Mouse (Mus musculus) ES-E14 (cell line): Measurements from ENCODE around the gene Eif2d. TPM values are rescaled to one million over a fixed set of nuclear protein-coding genes. Genes with fewer than 3 reads are reported as not detected.
"Not testable (repeated sequence)": the region's sequence is repeated elsewhere in the genome, so short reads cannot be mapped to it uniquely, and the experiment has no call there.

Experiments
- DNase-seq: peaks from one replicate; pipeline ENCODE4 v3.0.0-alpha.2; 2013; ENCODE audit warnings: low read depth, low spot score
- H3K27ac ChIP-seq: 2 replicates; pipeline ENCODE4 v1.5.1; 2012; ENCODE audit warnings: low read depth, mild to moderate bottlenecking, low read length, moderate library complexity, mixed read lengths; ENCODE audit not compliant: poor library complexity, insufficient read depth, severe bottlenecking
- H3K36me3 ChIP-seq: 2 replicates; pipeline ENCODE4 v1.6.1; 2012; ENCODE audit warnings: mild to moderate bottlenecking, low read length, moderate library complexity, mixed read lengths; ENCODE audit not compliant: control insufficient read depth, poor library complexity, insufficient read depth, severe bottlenecking
- H3K4me1 ChIP-seq, 2 experiments: fragments of 150-350 bp in 1 of 2; sonication (generic) in 1 of 2; 2 replicates each; pipeline ENCODE4 v1.6.1; 2012; ENCODE audit warnings: low read length in 2 of 2, mild to moderate bottlenecking in 1 of 2, mixed read lengths in 1 of 2; ENCODE audit not compliant: control insufficient read depth in 2 of 2, insufficient read depth in 2 of 2, poor library complexity in 1 of 2
- H3K4me3 ChIP-seq, 2 experiments: fragments of 150-350 bp in 1 of 2; sonication (generic) in 1 of 2; 2 replicates each; pipeline ENCODE4 v1.5.1; 2012; ENCODE audit warnings: low read length in 2 of 2, low read depth in 1 of 2, mild to moderate bottlenecking in 1 of 2, mixed read lengths in 1 of 2; ENCODE audit not compliant: insufficient read depth in 1 of 2, poor library complexity in 1 of 2, severe bottlenecking in 1 of 2
- H3K9ac ChIP-seq: 2 replicates; pipeline ENCODE4 v1.6.1; 2012; ENCODE audit warnings: low read depth, mild to moderate bottlenecking, low read length, mixed read lengths; ENCODE audit not compliant: poor library complexity, insufficient read depth, severe bottlenecking
- H3K9me3 ChIP-seq: fragments of 150-350 bp; sonication (generic); 2 replicates; pipeline ENCODE4 v1.6.1; 2012; ENCODE audit warnings: low read depth, mild to moderate bottlenecking, low read length; ENCODE audit not compliant: control insufficient read depth, insufficient read depth
- CHD2 ChIP-seq: IDR thresholded peaks from 2 replicates; pipeline ENCODE4 v1.6.1; 2014; ENCODE audit warnings: mild to moderate bottlenecking, low read depth, low read length, inconsistent platforms
- HCFC1 ChIP-seq: IDR thresholded peaks from 2 replicates; pipeline ENCODE4 v1.6.1; 2012; ENCODE audit warnings: low read length, inconsistent platforms, borderline replicate concordance; ENCODE audit not compliant: insufficient read depth
- MAFK ChIP-seq: IDR thresholded peaks from 2 replicates; pipeline ENCODE4 v1.6.1; 2014; ENCODE audit warnings: mild to moderate bottlenecking, low read depth, low read length, inconsistent platforms; ENCODE audit not compliant: insufficient read depth
- ZC3H11A ChIP-seq: IDR thresholded peaks from 2 replicates; pipeline ENCODE4 v1.6.1; 2012; ENCODE audit warnings: low read depth, mild to moderate bottlenecking, inconsistent platforms, low read length, borderline replicate concordance
- ZNF384 ChIP-seq: IDR thresholded peaks from 2 replicates; pipeline ENCODE4 v1.6.1; 2012; ENCODE audit warnings: low read depth, low read length, inconsistent platforms
- in situ Hi-C, 2 experiments: fragments of 600-800 bp; cut with MboI; formaldehyde crosslinking; loops; one replicate each; pipeline ENCODE4 v1.15.1; 2025; ENCODE audit warnings: low sequenced_read_pairs in 2 of 2, inconsistent platforms in 1 of 2; ENCODE audit not compliant: unreplicated experiment in 2 of 2
- total RNA-seq: library from RNA; depleted of rRNA; stranded (reverse); fragments of 300-350 nt; gene quantifications from 2 replicates; pipeline ENCODE4 v1.2.3, GENCODE M21; 2012

The Eif2d gene
- total RNA-seq, 1 experiment, result 64.5 TPM

DNA sequence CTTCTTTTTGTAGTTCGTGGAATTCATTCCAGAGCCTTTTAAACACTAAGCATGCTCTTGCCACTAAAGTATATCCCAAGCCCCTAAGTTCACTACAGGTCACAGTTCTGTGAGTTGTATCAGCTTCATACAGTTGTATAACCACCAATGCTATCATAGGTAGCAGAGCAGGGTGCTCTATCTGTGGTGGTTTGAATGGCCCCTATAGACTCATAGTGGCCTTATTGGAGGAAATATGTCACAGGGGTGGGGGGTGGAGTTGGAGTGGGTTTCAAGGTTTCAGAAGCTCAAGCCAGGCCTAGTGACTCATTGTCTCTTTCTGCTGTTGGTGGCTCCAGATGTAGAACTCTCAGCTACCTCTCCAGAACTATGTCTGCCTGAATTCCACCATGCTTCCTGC is 10.5 kb upstream of the Eif2d start:
- H3K27ac ChIP-seq, result no peak overlapping the region
- H3K4me1 ChIP-seq, result peaks cover 5 to 12% of the 10 kb centered on the region in 2 experiments; a peak in 3 of 4 replicates
- no peak overlapping the region for H3K9ac ChIP-seq
- no peaks in the 10 kb centered on the region for H3K9me3 ChIP-seq
- DNase-seq, result no peak
- H3K4me3 ChIP-seq, result no peak overlapping the region
- no peaks in the 10 kb centered on the region for H3K36me3 ChIP-seq
- in situ Hi-C loops, result no loop called here
- TF ChIP-seq ZNF384 (no peak), MAFK (no peak), CHD2 (no peak), HCFC1 (no peak), ZC3H11A (no peak)

DNA sequence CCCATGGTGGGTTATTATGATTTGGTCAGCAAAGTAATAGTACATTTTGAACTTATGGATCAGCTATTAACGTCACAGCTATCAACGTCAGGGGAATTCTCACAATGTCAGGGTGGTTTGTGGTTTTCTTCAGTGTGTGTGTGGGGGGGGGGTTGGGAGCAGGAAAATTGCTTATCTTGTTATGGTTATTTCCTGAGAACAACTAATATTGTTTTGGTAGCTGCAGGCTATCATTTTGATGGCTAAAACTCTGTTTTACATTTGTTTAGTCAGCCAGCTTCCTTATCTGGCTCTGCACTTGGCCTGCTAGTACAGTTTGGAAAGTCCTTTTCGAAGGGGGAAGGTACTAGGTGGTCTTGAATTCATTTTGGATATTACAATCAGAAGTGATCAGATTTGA is 7.8 kb upstream of the Eif2d start:
- H3K9me3 ChIP-seq, H3K36me3 ChIP-seq, H3K9ac ChIP-seq, in situ Hi-C loops, DNase-seq, H3K4me3 ChIP-seq, H3K27ac ChIP-seq: not testable (repeated sequence)
- peaks cover 16 to 17% of the 10 kb centered on the region in 2 experiments for H3K4me1 ChIP-seq

DNA sequence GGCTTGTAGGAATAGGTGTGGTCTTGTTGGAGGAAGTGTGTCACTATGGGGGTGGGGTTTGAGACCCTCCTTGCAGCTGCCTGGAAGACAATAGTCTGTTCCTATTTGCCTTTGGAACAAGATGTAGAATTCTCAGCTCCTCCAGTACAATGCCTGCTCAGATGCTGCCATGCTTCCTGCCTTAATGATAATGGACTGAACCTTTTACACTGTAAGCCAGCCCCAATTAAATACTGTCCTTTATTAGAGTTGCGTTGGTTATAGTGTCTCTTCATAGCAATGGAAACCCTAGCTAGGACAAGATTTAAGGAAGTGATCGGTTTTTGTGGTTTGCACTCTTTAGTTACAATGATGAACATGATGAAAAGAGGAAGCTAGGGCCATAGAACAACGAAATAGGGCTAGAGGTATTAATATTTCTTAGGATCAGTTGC is 6.8 kb upstream of the Eif2d start:
- Histone ChIP-seq H3K4me3 (peak overlapping the region; percentile 59 to 67), H3K27ac (peak overlapping the region; percentile 72; the same call in 1 of the 2 replicates), H3K9ac (peak overlapping the region; percentile 36; the same call in 1 of the 2 replicates)

DNA sequence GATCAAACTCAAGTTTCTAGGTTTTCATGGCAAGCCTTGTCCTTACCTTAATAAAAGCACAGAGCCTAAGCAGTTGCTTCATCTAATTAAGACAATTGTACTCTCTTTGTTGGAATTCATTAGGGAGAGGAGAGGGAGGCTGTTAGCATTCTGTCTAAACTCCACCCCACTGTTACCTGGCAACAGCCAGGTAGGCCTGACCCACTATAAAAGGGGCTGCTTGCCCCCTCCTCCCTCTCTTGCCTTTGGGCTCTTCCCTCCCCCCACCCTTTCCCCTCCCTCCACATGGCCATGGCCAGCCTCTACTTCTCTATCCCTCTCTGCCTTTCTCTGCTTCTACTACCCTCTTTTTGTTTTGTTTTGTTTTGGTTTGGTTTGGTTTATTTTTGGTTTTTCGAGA is 3.5 kb upstream of the Eif2d start:
- H3K4me3 ChIP-seq, result peak overlapping the region in 1 of 2 experiments; percentile 40; a peak in 1 of 4 replicates
- in situ Hi-C loops, result no loop called here
- no peaks in the 10 kb centered on the region for H3K36me3 ChIP-seq
- TF ChIP-seq ZNF384 (no peak), MAFK (no peak), HCFC1 (no peak), ZC3H11A (no peak), CHD2 (no peak)
- H3K27ac ChIP-seq, result peak overlapping the region; percentile 97; the same call in 1 of the 2 replicates
- H3K9ac ChIP-seq, result peak overlapping the region; percentile 58; the same call in 1 of the 2 replicates
- peaks cover 16 to 21% of the 10 kb centered on the region in 2 experiments for H3K4me1 ChIP-seq
- H3K9me3 ChIP-seq, result no peaks in the 10 kb centered on the region
- no peak for DNase-seq

More for the DNA sequence above, 6.8 kb upstream of the Eif2d start:
- Histone ChIP-seq H3K4me1 (peaks cover 16 to 19% of the 10 kb centered on the region in 2 experiments), H3K9me3 (no peaks in the 10 kb centered on the region), H3K36me3 (no peaks in the 10 kb centered on the region)
- DNase-seq, result no peak
- in situ Hi-C loops, result no loop called here
- no peak for TF ChIP-seq CHD2
- no peak for TF ChIP-seq HCFC1
- no peak for TF ChIP-seq ZNF384
- no peak for TF ChIP-seq MAFK
- TF ChIP-seq ZC3H11A, result no peak

DNA sequence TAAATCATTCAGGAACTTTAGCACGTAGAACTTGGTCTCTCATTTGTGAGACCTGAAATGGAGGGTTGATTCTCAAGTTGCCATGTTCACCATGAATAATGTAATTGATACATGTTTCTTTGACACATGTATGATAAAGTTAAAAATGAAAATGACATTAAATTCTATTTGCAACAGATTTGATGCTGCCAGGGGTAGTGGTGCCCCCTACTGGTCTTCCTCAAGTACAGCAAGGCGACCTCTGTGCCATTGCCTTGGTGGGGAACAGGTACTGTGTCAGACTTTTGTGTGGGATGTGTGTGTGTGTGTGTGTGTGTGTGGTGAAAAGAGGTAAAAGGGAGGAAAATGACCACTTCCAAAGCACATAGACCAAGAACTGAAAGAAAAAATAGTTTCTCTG is 2.5 kb downstream of the Eif2d start:
- no peak for TF ChIP-seq ZC3H11A
- no peak for TF ChIP-seq ZNF384
- no peak for TF ChIP-seq CHD2
- TF ChIP-seq MAFK, result no peak
- TF ChIP-seq HCFC1, result no peak
- Histone ChIP-seq H3K9ac (no peak overlapping the region), H3K27ac (no peak overlapping the region), H3K4me3 (no peak overlapping the region), H3K36me3 (peaks cover 10% of the 10 kb centered on the region), H3K9me3 (no peaks in the 10 kb centered on the region), H3K4me1 (peaks cover 0 to 9% of the 10 kb centered on the region in 2 experiments; a peak in 2 of 4 replicates)
- in situ Hi-C loops, result no loop called here
- DNase-seq, result no peak

DNA sequence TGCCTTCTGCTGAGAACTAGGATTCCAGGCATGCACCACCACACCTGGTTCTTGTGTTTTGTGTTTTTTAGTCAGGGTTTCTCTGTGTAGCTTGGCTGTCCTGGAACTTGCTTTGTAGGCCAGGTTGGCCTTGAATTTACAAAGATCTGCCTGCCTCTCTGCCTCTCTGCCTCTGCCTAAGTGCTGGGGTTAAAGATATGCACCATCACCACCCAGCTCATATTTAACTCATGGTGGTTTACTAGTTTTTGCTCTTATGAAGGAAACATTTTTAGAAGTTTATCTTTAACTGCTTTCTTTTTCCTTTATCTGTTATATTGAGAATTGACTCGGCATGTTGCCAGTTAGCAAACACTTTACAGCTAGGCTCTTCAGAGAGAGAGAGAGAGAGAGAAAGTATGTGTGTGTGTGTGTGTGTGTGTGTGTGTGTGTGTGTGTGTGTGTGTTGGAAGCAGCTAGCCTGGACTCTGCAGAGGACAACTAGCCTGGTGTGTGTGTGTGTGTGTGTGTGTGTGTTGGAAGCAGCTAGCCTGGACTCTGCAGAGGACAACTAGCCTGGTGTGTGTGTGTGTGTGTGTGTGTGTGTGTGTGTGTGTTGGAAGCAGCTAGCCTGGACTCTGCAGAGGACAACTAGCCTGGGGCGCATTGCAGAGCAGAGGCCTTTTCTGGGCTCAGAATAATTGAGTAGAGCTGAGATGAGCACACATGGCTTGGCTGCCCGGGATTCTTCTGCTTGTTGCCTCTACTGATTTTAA is 6.8 kb downstream of the Eif2d start:
- H3K9me3 ChIP-seq, H3K9ac ChIP-seq, in situ Hi-C loops, H3K4me3 ChIP-seq, DNase-seq, H3K4me1 ChIP-seq, H3K27ac ChIP-seq: not testable (repeated sequence)
- peaks cover 40% of the 10 kb centered on the region for H3K36me3 ChIP-seq
